Comparison of ENCODE assay signal across 8 mouse cellular contexts in genomic region chr8:11007001-11007580, GRCm38 (mm10). TPM values are rescaled to one million over a fixed set of nuclear protein-coding genes. Genes with fewer than 3 reads are reported as not detected.
DNase-seq lines count a peak whose midpoint lies in the region; ATAC-seq and TF ChIP-seq lines count a peak whose summit lies in the region.

No protein-coding gene starts in this region.

- peaks cover 23% of the 10 kb centered on the region for H3K79me2 ChIP-seq in C2C12 (ENCODE audit: control insufficient read depth, insufficient read depth)

- no peaks in the 10 kb centered on the region for H3K36me3 ChIP-seq in C2C12 (ENCODE audit: control insufficient read depth, insufficient read depth)
- H3K36me3 ChIP-seq in erythroblast, embryonic 14.5 days (ENCODE audit: control insufficient read depth), result peaks cover 55% of the 10 kb centered on the region
- peaks cover 21% of the 10 kb centered on the region for H3K36me3 ChIP-seq in heart, embryonic 13.5 days
- peaks cover 35% of the 10 kb centered on the region for H3K36me3 ChIP-seq in liver, embryonic 12.5 days
- H3K36me3 ChIP-seq in splenic B cell, adult 2 months (ENCODE audit: control insufficient read depth, insufficient read depth, low read length, poor library complexity, severe bottlenecking), result no peaks in the 10 kb centered on the region

- peak overlapping the region; percentile 95 for H3K9ac ChIP-seq in heart, embryonic 13.5 days
- peak overlapping the region; percentile 94 for H3K9ac ChIP-seq in liver, embryonic 12.5 days

- no peak for TF ChIP-seq POLR2A in brain, embryonic 14.5 days (IDR thresholded peaks at IDR 0.05; ENCODE audit: borderline replicate concordance, extremely low read depth, insufficient read depth, insufficient read length, poor library complexity, severe bottlenecking)

- peak overlapping the region; percentile 91 for H3K4me2 ChIP-seq in heart, embryonic 13.5 days
- H3K4me2 ChIP-seq in liver, embryonic 12.5 days, result peak overlapping the region; percentile 90

- ATAC-seq in heart, embryonic 13.5 days (ENCODE audit: extremely low read depth, insufficient number of reproducible peaks, low FRiP score, low TSS enrichment), result peak; percentile 32
- ATAC-seq in liver, embryonic 12.5 days, result peak; percentile 65

- under 1% methylated on average over 48 of the region's 56 CpGs for WGBS in heart, embryonic 13.5 days
- WGBS in liver, embryonic 12.5 days (ENCODE audit: insufficient replicate concordance), result under 1% methylated on average over 56 of the region's 56 CpGs

- peaks cover 79% of the 10 kb centered on the region for H3K4me1 ChIP-seq in erythroblast, embryonic 14.5 days (ENCODE audit: control insufficient read depth)
- peaks cover 68% of the 10 kb centered on the region for H3K4me1 ChIP-seq in heart, embryonic 13.5 days
- peaks cover 66% of the 10 kb centered on the region for H3K4me1 ChIP-seq in liver, embryonic 12.5 days

- peak; percentile 95 for TF ChIP-seq CTCF in C2C12 (IDR thresholded peaks at IDR 0.05; ENCODE audit: control insufficient read depth, insufficient read depth, insufficient read length)
- TF ChIP-seq CTCF in brain, embryonic 14.5 days (IDR thresholded peaks at IDR 0.05; ENCODE audit: borderline replicate concordance, extremely low read depth, insufficient read depth, insufficient read length), result peak; percentile 81

- DNase-seq in brain, embryonic 14.5 days (ENCODE audit: low read depth), result peak; percentile 93
- DNase-seq in kidney, postnatal 10 days, result peak; percentile 94
- DNase-seq in naive thymus-derived CD4-positive, alpha-beta T cell, adult 2 months (ENCODE audit: low read depth), result peak; percentile 87
- peak; percentile 89 for DNase-seq in splenic B cell, adult 2 months (ENCODE audit: low read depth, low spot score)

- H3ac ChIP-seq in C2C12 (ENCODE audit: control insufficient read depth, insufficient read length, low read depth), result peak overlapping the region; percentile 25

- no peaks in the 10 kb centered on the region for H3K27me3 ChIP-seq in C2C12 (ENCODE audit: control insufficient read depth, insufficient read depth, insufficient read length)
- H3K27me3 ChIP-seq in erythroblast, embryonic 14.5 days (ENCODE audit: control insufficient read depth), result peaks cover 20% of the 10 kb centered on the region
- no peaks in the 10 kb centered on the region; the same call in none of the 2 replicates for H3K27me3 ChIP-seq in heart, embryonic 13.5 days (replicated peaks)
- H3K27me3 ChIP-seq in liver, embryonic 12.5 days (replicated peaks), result peaks cover 14% of the 10 kb centered on the region; the same call in 1 of the 2 replicates
- no peaks in the 10 kb centered on the region for H3K27me3 ChIP-seq in splenic B cell, adult 2 months (ENCODE audit: control insufficient read depth, insufficient read depth, low read length, poor library complexity, severe bottlenecking)

- H3K79me3 ChIP-seq in C2C12 (ENCODE audit: low read depth), result peaks cover 7% of the 10 kb centered on the region

- peak overlapping the region; percentile 31 for H3K4me3 ChIP-seq in C2C12 (ENCODE audit: insufficient read depth, poor library complexity, severe bottlenecking)
- peak overlapping the region; percentile 89 for H3K4me3 ChIP-seq in erythroblast, embryonic 14.5 days (replicated peaks)
- peak overlapping the region; percentile 84 for H3K4me3 ChIP-seq in heart, embryonic 13.5 days
- H3K4me3 ChIP-seq in liver, embryonic 12.5 days, result peak overlapping the region; percentile 88

- H3K27ac ChIP-seq in heart, embryonic 13.5 days (replicated peaks), result peak overlapping the region; percentile 100
- peak overlapping the region; percentile 97 for H3K27ac ChIP-seq in liver, embryonic 12.5 days

- H3K9me3 ChIP-seq in erythroblast, embryonic 14.5 days (ENCODE audit: control insufficient read depth, low read length), result no peaks in the 10 kb centered on the region
- no peaks in the 10 kb centered on the region for H3K9me3 ChIP-seq in heart, embryonic 13.5 days
- no peaks in the 10 kb centered on the region for H3K9me3 ChIP-seq in liver, embryonic 12.5 days (replicated peaks)

TF ChIP-seq in C2C12, 6 proteins besides CTCF, POLR2A, EP300 and RAD21:
- TF ChIP-seq CEBPB (IDR thresholded peaks at IDR 0.05; ENCODE audit: low read depth), result no peak
- no peak for TF ChIP-seq MYOD1 (IDR thresholded peaks at IDR 0.05; ENCODE audit: control insufficient read depth, insufficient read length, low read depth)
- TF ChIP-seq MYOG (IDR thresholded peaks at IDR 0.05; ENCODE audit: control insufficient read depth, extremely low read depth, insufficient read length), result no peak

RNA-seq across cellular contexts. Expression of gene Irs2, which starts 1.2 kb away (rescaled TPM):
- polyA plus RNA-seq in C2C12 (2012; fragmentation: generic; extraction: Trizol), result 2.3 TPM
- polyA plus RNA-seq in brain, embryonic 14.5 days (2012; rRNA removed), result 9.7 and 17.6 TPM in 2 replicates
- polyA plus RNA-seq in erythroblast, embryonic 14.5 days (2012), result 2.8 and 3.3 TPM in 2 replicates
- polyA plus RNA-seq in heart, embryonic 13.5 days (2015; fragmentation: Nextera tagmentation; extraction: Ambion mirVana), result 3.0 and 3.2 TPM in 2 replicates
- 9.6 and 10.4 TPM in 2 replicates for polyA plus RNA-seq in liver, embryonic 12.5 days (2016; fragmentation: Nextera tagmentation; extraction: Ambion mirVana)

Comparison
In these comparisons a context has a peak if more than half of its experiments do, and no peak if none do; other contexts are left out.
1. Peak in every context shown above with its lines: DNase-seq, ATAC-seq, H3K4me3 ChIP-seq and H3K27ac ChIP-seq.
2. H3K4me3 ChIP-seq: peak in every context shown above with its lines; median percentile 89 in erythroblast, embryonic 14.5 days; 88 in liver, embryonic 12.5 days; 84 in heart, embryonic 13.5 days; 31 in C2C12.